Mouse (Mus musculus) testis, postnatal 14 days (tissue): Measurements from ENCODE around the gene Gatad2a.
A peak's percentile ranks its signal among the peaks of the same experiment; 100 is the strongest.
"Not testable (repeated sequence)": the region's sequence is repeated elsewhere in the genome, so short reads cannot be mapped to it uniquely, and the experiment has no call there.

Source experiments
- DNase-seq: peaks from one replicate; pipeline ENCODE4 v3.0.0; 2021; ENCODE audit warnings: low spot score

Gene Gatad2a

DNA sequence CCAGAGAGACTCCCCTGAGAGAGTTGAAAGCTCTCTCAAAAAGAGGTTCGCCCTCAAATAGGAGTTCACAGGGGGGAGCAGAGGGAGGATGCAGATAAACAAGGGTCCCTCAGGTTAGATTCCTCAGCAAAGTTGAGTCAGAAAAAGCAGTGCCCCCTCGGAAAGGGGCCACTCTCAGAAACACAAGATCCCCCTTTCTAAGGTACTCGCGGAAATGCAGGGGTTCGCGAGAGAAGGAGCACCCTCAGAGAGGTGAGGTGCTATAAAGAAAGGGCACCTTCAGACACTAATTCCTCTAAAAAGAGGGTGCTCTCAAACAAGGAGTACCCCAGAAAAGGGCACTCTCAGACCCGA is 785 bp downstream of the Gatad2a start:
- no peak for DNase-seq

DNA sequence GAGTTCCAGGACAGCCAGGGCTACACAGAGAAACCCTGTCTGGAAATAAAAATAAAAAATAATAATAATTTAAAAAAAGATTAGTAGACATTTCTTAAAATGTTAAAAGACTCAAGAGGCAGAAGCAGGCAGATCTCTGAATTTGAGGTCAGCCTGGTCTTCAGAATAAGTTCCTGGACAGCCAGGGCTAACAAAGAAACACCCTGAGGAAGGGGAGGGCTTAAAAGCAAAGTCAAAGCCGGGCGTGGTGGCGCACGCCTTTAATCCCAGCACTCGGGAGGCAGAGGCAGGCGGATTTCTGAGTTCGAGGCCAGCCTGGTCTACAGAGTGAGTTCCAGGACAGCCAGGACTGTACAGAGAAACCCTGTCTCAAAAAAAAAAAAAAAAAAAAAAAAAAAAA is 7.2 kb downstream of the Gatad2a start:
- DNase-seq: not testable (repeated sequence)

DNA sequence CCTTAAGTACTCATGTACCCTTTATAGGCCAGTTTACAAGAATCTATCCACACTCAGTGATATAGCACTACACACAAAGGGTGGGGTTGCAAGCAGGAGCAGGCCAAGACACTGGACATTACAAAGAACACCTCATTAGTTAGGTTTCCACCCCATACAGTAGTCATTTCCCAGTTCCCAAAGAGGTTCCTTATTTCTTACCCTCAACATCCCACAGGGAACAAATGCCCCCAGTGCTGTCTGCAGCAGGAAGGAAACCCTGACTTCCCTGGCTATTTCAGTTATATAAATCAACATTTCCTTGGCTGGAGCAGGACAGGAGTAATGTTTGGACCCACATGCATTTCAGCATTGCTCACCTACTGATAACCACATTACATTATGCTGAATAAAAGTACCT is 8.4 kb downstream of the Gatad2a start:
- no peak for DNase-seq

DNA sequence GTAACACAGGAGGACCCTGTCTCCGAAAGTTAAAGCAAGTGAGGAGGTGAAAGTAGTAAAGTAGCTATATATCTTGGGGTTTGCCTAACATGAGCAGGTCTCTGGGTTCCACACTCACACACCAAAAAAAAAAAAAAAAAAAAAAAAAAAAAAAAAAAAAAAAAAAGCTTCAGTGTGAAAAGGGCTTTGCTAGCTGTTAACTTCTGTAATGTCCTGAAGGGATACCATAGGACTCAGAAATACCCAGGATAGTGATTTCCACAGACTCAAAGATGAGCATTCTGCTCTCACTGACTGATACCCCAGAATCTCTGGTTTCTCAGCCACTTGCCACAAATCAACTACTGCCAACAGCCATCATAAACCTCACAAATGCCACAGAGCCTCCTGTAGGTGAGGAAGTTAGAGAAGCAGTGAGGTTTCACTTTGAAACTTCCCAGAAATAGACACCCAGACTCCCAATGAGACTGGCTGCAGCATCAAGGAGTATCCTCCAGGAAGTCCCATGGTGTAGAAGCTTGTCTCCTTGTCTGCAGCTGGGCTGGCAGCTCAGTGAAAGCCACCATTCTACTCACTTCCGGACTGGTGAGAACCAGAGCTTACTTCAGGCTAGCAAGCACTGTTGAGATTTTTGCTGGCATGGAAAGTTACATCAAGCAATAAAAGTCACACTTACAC is 11.2 kb downstream of the Gatad2a start:
- DNase-seq: no peak

DNA sequence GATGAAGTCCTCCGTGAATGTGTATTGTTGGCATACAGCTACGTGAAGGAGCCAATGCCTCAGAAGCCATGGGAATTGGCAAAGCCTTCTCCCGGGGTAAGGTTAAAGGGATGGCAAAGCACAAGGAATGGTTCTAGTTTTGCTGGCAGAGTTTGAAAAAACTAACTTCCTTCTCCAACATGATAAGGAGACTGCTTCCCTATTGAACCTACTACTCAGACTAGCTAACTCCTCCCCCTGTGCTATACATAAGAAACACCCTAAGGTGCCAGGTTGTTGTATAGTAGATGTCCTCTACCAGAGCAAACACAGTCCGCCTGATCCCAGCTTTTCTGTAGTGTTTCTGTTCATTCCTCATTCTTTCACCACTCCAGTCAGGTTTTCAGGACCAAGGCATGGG is 17.7 kb downstream of the Gatad2a start:
- no peak for DNase-seq

DNA sequence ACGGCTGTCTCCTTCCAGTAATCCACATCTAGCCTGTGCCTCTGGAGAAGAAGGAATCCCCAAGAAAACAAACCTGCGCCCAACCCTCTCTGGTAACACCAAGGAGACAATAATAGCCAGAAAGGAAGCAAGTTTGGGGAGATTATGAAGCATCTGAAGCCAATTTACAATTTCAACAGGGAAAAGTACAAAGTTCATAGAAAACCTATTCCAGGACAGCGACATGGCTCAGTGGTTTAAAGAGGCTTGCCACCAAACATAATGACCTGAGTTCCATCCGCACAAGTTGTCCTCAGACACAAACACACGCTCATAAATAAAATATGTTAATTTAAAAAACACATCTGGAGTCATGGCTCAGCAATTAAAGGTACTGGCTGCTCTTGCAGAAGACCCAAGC is 21.4 kb downstream of the Gatad2a start:
- no peak for DNase-seq

DNA sequence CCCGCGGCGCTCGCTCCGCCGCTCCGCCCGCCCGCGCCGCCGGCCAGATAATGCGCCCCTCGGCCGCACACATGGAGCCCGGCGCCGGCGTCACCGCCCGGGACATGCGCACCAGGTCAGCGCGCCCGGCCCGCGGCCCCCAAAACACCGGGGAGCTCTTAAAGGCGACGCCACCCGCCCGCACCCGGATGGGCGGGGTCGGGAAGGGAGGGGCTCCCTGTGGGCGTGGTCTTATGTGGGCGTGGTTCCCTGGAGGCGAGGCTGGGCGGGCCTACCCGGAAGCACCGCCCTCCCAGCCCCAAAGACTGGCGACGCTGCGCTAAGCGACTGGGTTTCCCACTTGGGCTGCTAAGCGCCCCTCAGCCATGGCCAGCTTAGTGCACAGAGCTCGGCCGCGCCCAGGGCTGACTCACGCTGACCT is 22.0 kb downstream of the Gatad2a start:
- DNase-seq: peak; percentile 94

DNA sequence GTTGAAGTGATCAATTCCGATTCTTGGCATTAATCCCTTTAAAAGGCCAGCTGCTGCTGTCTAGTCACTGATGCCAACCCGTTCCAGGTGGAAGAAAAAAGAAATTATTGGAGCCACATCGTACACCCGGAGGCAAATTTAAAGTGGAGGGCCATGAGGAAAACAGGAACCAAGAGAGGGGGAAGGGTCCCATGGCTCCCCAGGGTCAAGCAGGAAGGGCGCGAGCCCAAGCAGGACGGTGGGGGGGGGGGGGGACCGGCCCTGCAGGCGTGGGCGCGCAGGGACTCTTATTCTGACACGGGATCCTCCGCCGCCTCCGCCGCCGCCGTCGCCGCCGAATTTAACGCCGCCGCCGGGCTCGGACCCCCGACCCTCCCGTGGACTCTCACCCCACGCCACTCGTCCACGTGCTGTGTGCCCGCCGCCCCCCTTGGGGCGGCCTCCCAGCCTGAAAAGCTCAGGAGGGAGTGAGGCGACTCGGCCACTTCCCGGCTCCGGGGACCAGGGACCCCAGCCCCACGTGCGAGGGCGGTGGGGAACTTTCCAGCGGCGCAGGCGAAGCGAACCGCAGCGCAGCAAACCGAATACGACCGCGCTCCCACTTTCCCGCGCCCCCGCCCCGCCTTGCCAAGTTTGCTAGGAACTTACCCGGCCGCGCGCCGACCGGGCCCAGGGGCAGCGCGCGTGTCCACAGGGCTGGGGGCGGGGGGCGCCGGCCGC is 22.6 kb downstream of the Gatad2a start:
- DNase-seq: no peak

DNA sequence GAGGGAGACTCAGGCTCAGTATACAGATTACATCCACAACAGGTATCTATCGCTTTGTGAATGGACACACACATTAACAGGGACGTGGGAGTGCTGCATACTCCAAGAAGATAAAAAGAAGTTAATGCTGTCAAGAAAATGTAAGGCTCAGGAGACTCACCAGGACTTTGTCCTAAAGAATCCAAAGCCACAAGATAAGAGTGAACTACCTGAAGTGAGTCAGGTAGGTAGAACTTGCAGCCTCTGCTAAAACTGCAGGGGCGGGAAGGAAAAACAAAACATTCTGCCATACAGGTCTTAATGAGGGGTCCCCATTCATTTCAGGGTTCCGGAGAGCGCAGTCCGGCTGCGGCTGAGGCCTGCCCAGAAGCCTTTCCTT is 23.1 kb downstream of the Gatad2a start:
- DNase-seq: no peak

DNA sequence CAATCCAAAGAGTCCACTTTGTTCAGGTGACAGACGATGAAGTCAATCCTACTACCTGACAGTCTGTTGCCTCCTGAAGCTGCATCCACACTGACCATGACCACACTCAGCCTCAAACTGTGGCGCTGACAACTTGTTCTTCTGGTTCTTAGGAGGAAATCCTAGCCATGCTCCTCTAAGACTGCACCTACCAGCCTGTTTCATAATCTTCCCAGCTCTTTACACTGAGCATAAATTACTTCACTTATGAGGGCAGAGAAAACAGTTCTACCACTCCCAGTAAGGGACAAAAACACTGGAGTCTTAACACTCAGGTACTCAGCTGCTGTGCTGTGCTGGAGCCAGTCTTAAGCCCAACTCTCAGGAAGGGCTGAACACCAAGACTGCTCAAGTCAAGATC is 25.3 kb downstream of the Gatad2a start:
- DNase-seq: no peak

DNA sequence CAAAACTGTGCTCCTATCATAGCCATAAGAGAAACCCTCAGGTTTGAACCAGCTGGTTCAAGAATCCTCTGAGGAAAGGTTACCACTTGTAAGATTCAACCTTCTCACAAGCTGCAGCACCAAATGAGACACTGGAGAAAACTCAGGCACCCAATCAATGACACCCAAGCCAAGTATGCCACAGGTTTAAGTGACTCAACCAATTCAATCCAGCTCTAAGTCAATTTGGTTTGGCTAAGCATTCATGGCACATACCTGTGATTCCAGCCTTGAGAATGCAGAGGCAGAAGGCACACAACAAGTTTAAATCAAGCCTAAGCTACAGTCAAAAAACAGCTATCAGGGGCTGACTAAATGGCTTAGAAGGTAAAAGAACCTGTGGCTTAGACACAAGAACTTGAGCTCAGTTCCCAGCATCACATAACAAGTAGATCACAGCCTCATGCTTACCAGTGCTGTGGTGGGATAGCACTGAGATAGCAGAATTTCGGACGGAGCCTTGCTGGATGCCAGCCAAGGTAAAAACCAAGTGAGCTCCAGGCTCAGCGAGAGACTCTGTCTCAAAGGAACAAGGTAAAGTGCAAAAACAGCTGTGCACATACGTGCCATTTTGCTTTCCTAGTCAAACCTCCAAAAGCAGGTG is 28.8 kb downstream of the Gatad2a start:
- DNase-seq: no peak

DNA sequence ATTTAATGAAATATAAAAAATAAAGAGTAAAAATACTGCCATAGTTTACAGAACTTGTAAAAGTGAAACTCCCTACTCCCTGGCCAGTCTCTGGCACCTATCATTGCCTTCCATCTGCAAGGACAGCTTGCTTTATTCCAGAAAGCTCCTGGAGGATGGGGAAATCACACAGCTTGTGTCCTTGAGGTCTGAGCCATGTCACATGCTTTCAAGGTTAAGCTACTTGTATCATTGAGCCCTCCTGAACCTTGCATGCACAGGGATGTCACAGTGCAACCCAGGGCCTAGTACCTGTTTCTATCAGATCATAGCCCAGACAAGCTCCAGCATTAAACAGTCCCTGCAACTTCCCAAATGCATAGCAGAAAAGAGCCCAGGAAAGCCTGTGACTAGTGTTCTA is 36.9 kb downstream of the Gatad2a start:
- DNase-seq: no peak

DNA sequence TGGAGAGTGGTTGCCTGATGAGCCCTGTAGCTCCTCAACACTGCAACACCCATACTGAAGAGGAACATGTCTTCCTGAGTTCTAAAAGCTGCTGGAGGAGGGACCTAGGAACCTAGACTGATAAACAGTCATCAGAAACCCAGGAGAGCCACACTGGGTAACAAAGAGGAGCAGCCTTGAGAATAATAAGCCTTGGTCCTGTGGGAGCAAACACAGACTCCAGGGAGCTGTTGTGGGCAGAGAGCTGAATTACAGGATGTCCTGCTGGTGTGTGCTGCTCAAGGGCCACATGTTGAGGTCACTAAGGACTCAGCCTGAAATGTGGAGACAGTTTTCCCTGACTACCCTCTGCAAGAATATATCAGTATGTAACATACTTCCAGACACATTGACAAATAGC is 38.3 kb downstream of the Gatad2a start:
- no peak for DNase-seq

DNA sequence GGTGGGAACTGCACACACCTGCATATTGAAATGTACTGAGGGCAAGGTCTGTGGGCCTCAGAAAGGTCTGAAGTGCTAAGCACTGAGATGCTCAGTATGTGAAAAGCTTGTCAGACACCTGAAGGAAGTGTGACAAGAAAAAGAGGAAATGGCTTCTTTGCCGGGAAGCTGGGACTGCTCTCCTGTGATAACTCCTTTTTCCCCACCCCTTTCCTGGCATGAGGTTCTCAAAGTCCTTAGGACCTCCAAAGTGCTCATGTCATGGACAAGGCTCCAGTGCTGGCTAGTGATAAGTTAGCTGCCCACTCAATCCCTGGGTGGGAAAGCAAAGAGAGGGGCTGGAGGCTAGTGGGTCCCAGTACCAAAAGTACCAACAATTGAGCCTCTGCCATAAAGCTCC is 38.8 kb downstream of the Gatad2a start:
- no peak for DNase-seq

DNA sequence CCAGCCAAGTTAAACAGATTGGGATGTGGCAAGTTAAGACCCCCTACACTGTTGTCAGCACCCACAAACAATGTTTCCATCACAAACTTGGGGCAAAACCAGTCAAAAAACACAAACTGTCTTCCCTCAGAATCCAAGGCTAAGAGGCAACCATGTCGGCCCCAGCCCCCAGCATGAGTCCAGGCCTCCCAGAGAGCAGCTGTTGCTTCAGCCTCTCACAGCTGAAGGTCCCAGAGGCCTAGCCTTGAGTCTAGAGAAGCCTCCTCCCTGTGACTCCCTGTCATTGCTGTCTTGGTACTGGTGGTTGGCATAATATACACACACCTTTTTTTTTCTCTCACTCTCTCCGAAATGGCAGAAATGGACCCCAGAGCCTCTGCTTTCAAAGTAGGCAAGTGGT is 39.5 kb downstream of the Gatad2a start:
- no peak for DNase-seq

DNA sequence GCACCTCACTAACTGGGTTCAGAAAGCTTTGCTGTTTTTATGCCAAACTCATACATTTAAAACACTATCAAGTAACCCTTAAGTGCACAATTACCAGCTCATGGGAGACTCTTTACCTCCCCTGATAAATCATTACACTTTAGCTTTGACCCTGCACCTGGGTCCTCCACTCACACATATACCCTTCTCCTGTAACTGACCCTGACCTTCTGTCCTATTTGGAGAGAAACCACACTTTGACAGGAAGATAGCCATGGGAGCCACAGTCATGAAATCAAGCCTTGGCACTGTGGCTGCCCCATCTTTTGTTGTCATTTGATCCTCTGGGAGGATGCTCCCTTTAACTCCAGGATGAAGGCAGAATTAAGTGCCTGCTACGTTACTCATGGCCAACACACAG is 41.5 kb downstream of the Gatad2a start:
- no peak for DNase-seq

DNA sequence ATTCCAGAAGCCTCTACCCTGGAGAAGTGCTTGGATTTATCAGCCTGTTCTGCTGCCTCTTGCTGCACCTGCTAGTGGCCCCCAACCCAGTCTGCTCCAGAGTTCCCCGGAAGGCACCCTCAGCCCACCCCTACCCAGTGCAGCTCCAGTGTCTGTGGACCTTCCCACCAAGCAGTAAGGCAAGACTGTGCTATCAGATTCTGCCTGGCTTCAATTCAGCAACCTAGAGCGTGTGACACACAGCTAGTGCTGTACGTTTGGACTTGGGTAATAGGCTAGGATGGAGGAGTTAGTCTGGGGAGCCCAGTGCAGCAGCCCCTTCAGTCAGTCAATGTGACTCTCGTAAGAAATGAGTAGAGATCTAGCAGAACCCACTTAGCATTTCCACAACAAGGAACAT is 42.0 kb downstream of the Gatad2a start:
- DNase-seq: no peak

DNA sequence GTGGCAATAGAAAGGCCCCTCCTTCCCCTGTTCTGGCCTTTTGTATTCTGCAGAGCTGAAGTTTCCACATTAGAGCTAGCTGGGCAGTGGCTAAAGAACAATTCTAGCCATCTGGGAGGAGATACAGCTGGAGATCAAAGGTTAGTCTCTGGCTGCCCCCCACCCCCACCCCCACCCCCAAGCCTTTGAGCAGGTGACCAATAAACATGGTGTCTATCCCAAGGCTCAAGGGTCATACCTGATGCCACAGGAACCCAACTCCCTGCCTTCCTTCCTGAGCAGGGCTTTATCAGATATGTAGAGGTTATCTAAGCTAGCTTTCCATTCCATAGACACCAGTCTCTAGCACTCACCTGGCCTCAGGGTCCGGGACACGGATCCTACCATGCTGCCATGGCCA is 45.9 kb downstream of the Gatad2a start:
- no peak for DNase-seq

DNA sequence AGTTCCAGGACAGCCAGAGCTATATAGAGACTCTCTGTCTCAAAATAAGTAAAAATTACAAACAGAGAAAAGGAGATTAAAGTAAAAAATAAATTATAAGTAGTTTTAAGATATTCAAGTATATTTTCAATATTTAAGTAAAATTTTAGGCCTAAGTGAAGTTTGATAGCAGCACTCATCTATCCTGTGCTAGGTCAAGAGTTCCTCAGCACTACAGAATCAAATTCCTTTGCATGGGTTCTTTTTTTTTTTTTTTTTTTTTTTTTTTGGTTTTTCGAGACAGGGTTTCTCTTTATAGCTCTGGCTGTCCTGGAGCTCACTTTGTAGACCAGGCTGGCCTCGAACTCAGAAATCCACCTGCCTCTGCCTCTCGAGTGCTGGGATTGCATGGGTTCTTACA is 53.7 kb downstream of the Gatad2a start:
- not testable (repeated sequence) for DNase-seq

DNA sequence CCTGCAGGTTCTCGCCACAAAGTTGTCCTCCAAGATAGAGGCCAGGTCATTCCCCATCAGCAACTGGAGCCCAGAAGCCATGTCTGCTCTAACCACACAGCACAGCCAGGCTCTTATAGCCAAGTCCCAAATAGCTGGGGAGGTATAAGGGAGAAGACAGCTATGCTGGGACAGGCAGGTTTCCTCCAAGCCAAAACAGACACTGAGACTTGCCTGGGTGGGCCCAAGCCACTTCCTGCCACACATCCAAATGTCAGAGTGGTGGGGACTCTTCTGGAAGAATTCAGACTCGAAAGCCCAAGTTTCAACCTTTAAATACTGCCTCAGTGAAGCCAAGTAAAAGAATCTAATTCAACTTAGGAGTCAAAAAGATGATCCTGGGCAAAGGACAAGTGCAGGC is 55.8 kb downstream of the Gatad2a start:
- no peak for DNase-seq

DNA sequence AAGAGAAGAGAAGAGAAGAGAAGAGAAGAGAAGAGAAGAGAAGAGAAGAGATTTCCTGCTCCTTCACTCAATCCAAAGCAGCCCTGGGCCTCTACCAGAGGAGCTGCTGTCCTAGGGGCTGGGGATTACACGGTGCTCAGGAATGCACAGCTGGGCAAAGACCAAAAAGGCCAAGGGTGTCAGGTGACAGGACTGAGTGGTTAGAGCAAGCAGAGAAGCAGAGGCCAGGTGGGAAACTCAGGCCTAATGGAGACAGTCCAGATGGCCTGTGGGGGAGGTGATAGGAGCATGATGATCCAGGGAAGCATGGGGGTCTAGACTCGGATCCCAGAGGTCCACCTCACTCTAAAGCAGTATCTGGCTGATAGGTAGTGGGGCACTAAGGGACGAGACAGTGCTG is 56.6 kb downstream of the Gatad2a start:
- DNase-seq: no peak

DNA sequence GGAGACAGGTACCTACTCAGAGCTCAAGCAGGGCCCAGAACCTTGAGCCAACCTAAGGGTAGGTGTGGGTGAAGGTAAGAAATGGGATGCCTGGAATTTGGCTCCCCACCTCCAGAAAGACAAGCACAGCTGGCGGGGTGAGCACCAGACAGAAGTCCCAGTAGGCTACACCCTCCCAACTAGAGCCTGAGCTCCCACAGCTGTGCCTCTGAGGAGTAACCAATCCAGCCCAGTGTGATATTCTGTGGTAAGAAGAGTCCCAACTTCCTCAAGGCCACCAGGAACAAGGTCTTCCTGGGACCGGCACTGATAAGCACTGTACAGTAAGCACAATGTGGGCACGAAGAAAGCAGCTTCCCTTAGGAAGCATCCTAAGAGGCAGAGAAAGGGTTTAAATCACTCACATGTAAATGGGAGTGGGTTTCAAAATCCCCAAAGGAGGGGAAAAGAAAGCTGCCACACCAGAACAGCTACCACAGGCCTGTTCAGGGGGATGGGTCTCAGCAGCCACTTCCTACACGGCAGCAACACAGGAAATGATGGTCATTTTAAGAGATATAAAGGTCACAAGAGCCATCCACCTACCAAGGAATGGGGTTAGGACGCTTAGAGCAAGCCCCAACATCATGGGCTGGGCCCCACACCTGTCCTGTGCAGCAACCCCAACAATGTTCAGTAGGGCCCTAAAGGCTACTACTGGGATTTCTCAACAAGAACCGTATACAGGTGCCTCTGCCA is 57.8 kb downstream of the Gatad2a start:
- DNase-seq: peak; percentile 40

DNA sequence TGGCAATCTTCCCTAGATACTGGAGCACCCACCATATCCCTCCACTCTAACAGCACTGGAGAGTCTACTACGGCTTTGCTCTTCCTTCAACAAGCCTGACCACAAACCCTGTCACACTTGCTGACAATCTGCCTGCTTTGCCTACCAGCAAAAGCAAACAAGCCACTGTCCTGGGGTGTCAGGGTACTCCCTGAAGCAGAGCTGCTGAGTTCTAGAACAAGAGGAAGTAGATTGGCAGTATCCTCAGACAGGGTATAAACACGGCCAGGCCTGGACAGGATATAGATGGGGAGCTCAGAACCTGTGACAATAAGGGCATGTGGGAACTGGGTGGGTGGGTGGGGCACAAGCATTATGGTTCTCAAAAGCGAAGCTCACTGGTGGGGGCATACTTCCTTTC is 58.7 kb downstream of the Gatad2a start:
- DNase-seq: no peak
